Mouse (Mus musculus) embryonic facial prominence, embryonic 11.5 days (tissue): ENCODE results near the gene Nphp3. TPM values are rescaled to one million over a fixed set of nuclear protein-coding genes. Genes with fewer than 3 reads are reported as not detected.

Experiments used
- ATAC-seq: fragments of 200-750 bp; cut with Nextera tagmentation; replicated peaks from 2 replicates; pipeline ENCODE4 v1.8.0; 2017; ENCODE audit warnings: low read depth; ENCODE audit not compliant: insufficient number of reproducible peaks, low FRiP score, low TSS enrichment
- DNase-seq: peaks from one replicate; pipeline ENCODE4 v3.0.0-alpha.2; 2015; ENCODE audit warnings: low spot score
- H3K27ac ChIP-seq: fragments of 300-500 bp; sonication (generic); replicated peaks from 2 replicates; pipeline ENCODE4 v1.5.1; 2014; ENCODE audit warnings: mild to moderate bottlenecking, low read depth, low read length, control low read depth
- H3K27me3 ChIP-seq: fragments of 300-500 bp; sonication (generic); 2 replicates; pipeline ENCODE4 v1.6.1; 2014; ENCODE audit warnings: mild to moderate bottlenecking, low read length, moderate library complexity, mixed read lengths; ENCODE audit not compliant: control insufficient read depth, insufficient read depth
- H3K36me3 ChIP-seq: fragments of 300-500 bp; sonication (generic); replicated peaks from 2 replicates; pipeline ENCODE4 v1.6.1; 2014; ENCODE audit warnings: low read depth, mild to moderate bottlenecking, low read length, moderate library complexity, mixed read lengths; ENCODE audit not compliant: control insufficient read depth, insufficient read depth
- H3K4me1 ChIP-seq: fragments of 300-500 bp; sonication (generic); 2 replicates; pipeline ENCODE4 v1.6.1; 2014; ENCODE audit warnings: low read length, mixed read lengths; ENCODE audit not compliant: control insufficient read depth, insufficient read depth
- H3K4me2 ChIP-seq: fragments of 300-500 bp; sonication (generic); 2 replicates; pipeline ENCODE4 v1.6.1; 2014; ENCODE audit warnings: low read depth, mild to moderate bottlenecking, control low read depth, low read length, moderate library complexity
- H3K4me3 ChIP-seq: fragments of 300-500 bp; sonication (generic); 2 replicates; pipeline ENCODE4 v1.5.1; 2014; ENCODE audit warnings: low read depth, low read length, control low read depth
- H3K9ac ChIP-seq: fragments of 300-500 bp; sonication (generic); replicated peaks from 2 replicates; pipeline ENCODE4 v1.6.1; 2014; ENCODE audit warnings: mild to moderate bottlenecking, control low read depth, low read length
- H3K9me3 ChIP-seq: fragments of 300-500 bp; sonication (generic); replicated peaks from 2 replicates; pipeline ENCODE4 v1.6.1; 2016; ENCODE audit warnings: mild to moderate bottlenecking, low read length, inconsistent platforms, mixed read lengths; ENCODE audit not compliant: control insufficient read depth
- WGBS: fragments of 180-500 bp; shearing (Covaris S2); extraction: QIAGEN DNeasy Blood & Tissue Kit; methylation state at CpG from one replicate; pipeline ENCODE4 v1.1.7; 2014; 5-methylcytosine and 5-hydroxymethylcytosine counted together
- polyA plus RNA-seq: library from polyadenylated mRNA; unstranded; fragments of >200 nt; fragmentation: Nextera tagmentation; extraction: Ambion mirVana; gene quantifications from 2 replicates; pipeline ENCODE4 v1.2.1, GENCODE M21; 2014

Gene Nphp3
- polyA plus RNA-seq, 1 experiment from 2014 or later: 4.7 TPM

DNA sequence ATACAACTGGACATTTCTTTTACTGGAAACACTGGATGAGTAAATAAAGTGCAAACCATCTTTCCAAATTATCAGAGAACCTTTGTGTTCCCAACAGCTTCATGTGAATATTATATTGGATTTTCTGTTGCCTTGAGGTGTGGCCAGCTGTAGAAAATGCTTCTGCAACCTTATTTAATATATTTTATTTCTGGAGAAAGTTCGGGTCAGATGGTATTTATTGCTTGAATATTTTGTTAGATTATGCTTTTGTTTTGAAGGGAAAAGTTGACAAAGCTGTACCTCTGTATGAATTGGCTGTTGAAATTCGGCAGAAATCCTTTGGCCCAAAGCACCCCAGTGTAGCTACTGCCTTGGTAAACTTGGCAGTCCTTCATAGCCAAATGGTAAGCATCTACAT lies 38.0 kb downstream of the Nphp3 start, which contains the start of gene Gm28305:
TSS of gene Gm28305 (plus strand) at position 301 of the 400 bp plus-strand sequence.
- DNase-seq: no peak
- Histone ChIP-seq H3K4me2 (no peak within 1 kb of the TSS), H3K4me3 (no peak within 1 kb of the TSS), H3K9ac (no peak within 1 kb of the TSS), H3K36me3 (no peaks in the 10 kb centered on the region; the same call in 1 of the 2 replicates), H3K27ac (no peak within 1 kb of the TSS), H3K4me1 (no peaks in the 10 kb centered on the region), H3K27me3 (no peaks in the 10 kb centered on the region), H3K9me3 (no peaks in the 10 kb centered on the region)
- no peak for ATAC-seq
- 68% methylated on average over 2 of the region's 2 CpGs for WGBS

DNA sequence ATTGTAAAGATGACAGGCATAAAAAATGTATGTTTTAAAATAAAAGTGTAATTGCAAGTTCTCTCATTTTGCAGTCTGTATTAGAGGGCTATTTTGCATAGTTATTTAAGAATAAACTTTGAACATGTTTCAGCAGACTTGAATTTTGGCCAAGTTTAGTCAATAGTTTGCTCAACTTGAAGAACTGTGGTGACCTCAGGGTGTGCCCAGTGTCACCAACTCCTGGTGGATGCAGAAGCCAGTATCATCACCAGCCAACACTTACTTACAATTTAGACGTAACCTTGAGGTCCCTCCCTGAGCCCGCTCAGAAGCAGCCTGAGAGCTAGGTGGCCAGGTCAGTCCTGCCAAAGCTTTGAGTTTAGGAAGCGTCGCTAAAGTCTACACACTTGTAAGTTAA lies 41.3 kb downstream of the Nphp3 start:
- H3K36me3 ChIP-seq: no peaks in the 10 kb centered on the region
- ATAC-seq: no peak
- no peak overlapping the region for H3K9ac ChIP-seq
- no peaks in the 10 kb centered on the region for H3K27me3 ChIP-seq
- H3K4me2 ChIP-seq: no peak overlapping the region
- no peak for DNase-seq
- 87% methylated on average over 4 of the region's 4 CpGs for WGBS
- no peaks in the 10 kb centered on the region for H3K4me1 ChIP-seq
- no peak overlapping the region for H3K4me3 ChIP-seq
- H3K9me3 ChIP-seq: no peaks in the 10 kb centered on the region
- H3K27ac ChIP-seq: no peak overlapping the region

- ATAC-seq: no peak
- no peak overlapping the region for H3K9ac ChIP-seq
- H3K9me3 ChIP-seq: no peaks in the 10 kb centered on the region
- 92% methylated on average over 6 of the region's 6 CpGs for WGBS
- DNase-seq: no peak
- no peaks in the 10 kb centered on the region for H3K4me1 ChIP-seq
- no peaks in the 10 kb centered on the region for H3K27me3 ChIP-seq
- no peak overlapping the region for H3K4me3 ChIP-seq
- no peak overlapping the region for H3K27ac ChIP-seq
- H3K36me3 ChIP-seq: peaks cover 3% of the 10 kb centered on the region
- H3K4me2 ChIP-seq: no peak overlapping the region
Observed at GRCm38 (mm10) chr9:104051028-104051427, 48.7 kb downstream of the Nphp3 start.

DNA sequence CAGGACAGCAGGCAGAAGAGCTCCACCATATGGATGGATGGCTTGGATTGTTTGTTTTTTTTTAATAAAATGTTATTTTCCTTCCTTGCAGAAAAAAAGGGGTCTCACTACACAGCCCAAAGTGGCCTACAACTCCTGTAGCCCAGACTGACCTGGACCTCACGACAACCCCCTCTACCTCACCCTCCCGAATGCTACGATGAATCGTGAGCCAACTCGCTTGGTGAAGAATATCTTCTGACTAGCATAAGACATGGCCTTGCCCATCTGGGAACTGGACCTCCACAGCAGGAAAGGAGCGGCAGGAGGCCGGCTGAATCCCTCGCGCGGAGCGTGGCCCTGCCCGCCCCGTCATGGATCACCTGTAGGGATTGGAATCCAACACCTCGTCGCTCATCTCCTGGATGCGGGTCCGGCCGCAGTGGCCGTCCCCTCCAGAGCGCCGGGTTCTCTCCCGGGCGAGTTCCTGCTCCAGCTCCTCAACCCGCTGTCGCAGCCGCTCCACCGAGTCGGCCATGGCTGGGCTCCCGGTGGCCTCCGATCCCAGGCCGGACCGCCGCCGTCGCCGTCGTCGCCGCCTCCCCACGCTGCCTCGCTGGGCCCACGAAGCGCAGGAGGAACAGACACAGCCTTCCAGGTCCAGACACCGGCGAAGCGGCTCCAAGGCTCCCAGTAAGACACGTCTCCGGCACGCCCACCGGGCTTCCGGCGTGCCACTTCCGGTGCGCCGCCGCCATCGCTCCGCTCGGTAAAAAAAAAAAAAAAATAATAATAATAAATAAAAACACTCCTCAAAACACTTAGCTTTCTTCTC lies 60.3 kb downstream of the Nphp3 start, which contains the start of gene Uba5:
TSS of gene Uba5 (minus strand) at position 705 of the 814 bp plus-strand sequence.
- peak within 1 kb of the TSS; percentile 84 for H3K9ac ChIP-seq
- H3K4me1 ChIP-seq: peaks cover 3% of the 10 kb centered on the region; the same call in 1 of the 2 replicates
- DNase-seq (peak; percentile 80), ATAC-seq (peak; percentile 53; the same call in 1 of the 2 replicates)
- no peak within 1 kb of the TSS for H3K27ac ChIP-seq
- peak within 1 kb of the TSS; percentile 99 for H3K4me3 ChIP-seq
- H3K27me3 ChIP-seq: no peaks in the 10 kb centered on the region
- no peaks in the 10 kb centered on the region for H3K9me3 ChIP-seq
- under 1% methylated on average over 59 of the region's 59 CpGs for WGBS
- peak within 1 kb of the TSS; percentile 85 for H3K4me2 ChIP-seq
- no peaks in the 10 kb centered on the region; the same call in 1 of the 2 replicates for H3K36me3 ChIP-seq

DNA sequence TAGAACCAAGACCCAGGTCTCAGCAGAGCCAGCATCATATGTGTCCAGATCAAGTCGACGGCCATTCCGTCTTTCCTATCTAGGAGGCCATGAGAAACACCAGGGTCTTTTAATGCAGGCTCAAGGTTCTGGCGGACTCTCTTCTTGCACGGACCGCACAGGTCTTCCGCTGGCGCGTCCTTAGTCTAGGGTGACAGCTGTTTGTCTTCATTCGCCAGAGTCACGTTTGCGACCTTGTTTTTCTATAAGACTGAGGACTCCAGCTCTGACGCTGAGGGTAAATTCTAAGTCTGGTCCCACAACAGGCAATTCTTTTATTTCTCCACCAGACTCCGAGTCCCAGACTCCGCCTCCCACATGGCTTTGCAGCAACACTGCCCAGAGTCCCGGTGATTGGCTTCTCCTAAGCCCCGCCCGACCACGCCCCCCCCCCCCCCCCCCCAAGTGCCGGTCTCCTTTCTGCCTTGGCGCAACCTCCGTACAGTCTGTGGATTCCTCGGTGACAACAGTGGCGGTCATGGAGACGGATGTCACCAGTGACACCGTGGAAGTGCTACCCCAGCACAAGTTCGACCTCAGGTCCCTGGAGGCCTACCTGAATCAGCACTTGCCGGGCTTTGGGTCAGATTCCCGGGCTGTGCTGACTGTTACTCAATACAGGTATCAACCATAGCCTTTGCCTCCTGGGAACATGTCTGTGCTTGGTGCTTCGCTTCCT lies 61.1 kb downstream of the Nphp3 start, which contains the start of gene Acad11:
TSS of gene Acad11 (plus strand) at position 134 of the 718 bp plus-strand sequence.
- Histone ChIP-seq H3K9ac (peak within 1 kb of the TSS; percentile 84), H3K27ac (no peak within 1 kb of the TSS)
- under 1% methylated on average over 30 of the region's 30 CpGs for WGBS

GRCm38 (mm10) chr9:104064571-104064970 lies 62.2 kb downstream of the Nphp3 start:
- no peaks in the 10 kb centered on the region for H3K36me3 ChIP-seq
- 34% methylated on average over 1 of the region's 1 CpGs for WGBS
- peaks cover 3% of the 10 kb centered on the region; the same call in 1 of the 2 replicates for H3K4me1 ChIP-seq
- no peak overlapping the region for H3K27ac ChIP-seq
- no peak for DNase-seq
- H3K4me2 ChIP-seq: no peak overlapping the region
- H3K9ac ChIP-seq: no peak overlapping the region
- H3K4me3 ChIP-seq: no peak overlapping the region
- H3K27me3 ChIP-seq: no peaks in the 10 kb centered on the region
- H3K9me3 ChIP-seq: no peaks in the 10 kb centered on the region
- ATAC-seq: no peak

More for the DNA sequence above, 61.1 kb downstream of the Nphp3 start, which contains the start of gene Acad11:
- Histone ChIP-seq H3K4me2 (peak within 1 kb of the TSS; percentile 85), H3K27me3 (no peaks in the 10 kb centered on the region), H3K36me3 (no peaks in the 10 kb centered on the region), H3K4me3 (peak within 1 kb of the TSS; percentile 99), H3K4me1 (peaks cover 3% of the 10 kb centered on the region; the same call in 1 of the 2 replicates), H3K9me3 (no peaks in the 10 kb centered on the region)
- DNase-seq: peak; percentile 88
- ATAC-seq: peak; percentile 95

GRCm38 (mm10) chr9:104070241-104070640 lies 67.9 kb downstream of the Nphp3 start:
- 78% methylated on average over 4 of the region's 4 CpGs for WGBS

More at GRCm38 (mm10) chr9:104070241-104070640, 67.9 kb downstream of the Nphp3 start:
- Histone ChIP-seq H3K4me1 (no peaks in the 10 kb centered on the region), H3K9me3 (no peaks in the 10 kb centered on the region), H3K27ac (no peak overlapping the region), H3K27me3 (no peaks in the 10 kb centered on the region), H3K4me2 (no peak overlapping the region), H3K4me3 (no peak overlapping the region), H3K9ac (no peak overlapping the region), H3K36me3 (no peaks in the 10 kb centered on the region)
- ATAC-seq (no peak), DNase-seq (no peak)
